Mouse (Mus musculus): ENCODE results near the gene 2310057N15Rik.
A peak's percentile ranks its signal among the peaks of the same experiment; 100 is the strongest.
"Not testable (repeated sequence)": the region's sequence is repeated elsewhere in the genome, so short reads cannot be mapped to it uniquely, and the experiment has no call there.

The 2310057N15Rik gene

DNA sequence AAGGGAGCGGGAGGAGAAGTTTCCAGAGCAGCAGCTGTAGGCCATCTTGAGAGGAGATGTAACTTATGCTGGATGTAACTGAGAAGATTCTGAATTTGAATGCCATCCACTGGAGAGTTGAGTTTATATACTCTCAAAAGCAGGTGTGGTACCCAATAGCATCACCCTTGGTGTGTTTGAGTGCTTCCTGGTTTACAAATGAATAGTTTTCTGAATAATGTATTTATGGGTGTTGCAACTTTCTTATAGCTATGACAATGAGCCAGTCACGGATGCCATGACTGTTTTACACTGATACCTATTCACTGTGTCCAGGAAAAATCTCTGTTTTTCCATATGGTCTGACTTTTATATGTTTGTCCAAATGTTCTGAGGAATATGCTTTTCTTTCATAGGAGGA, at the start of gene 2310057N15Rik:
Gene 2310057N15Rik, minus strand, starts transcription at position 101 of the 400 bp plus-strand sequence.
- H3K4me3 ChIP-seq (replicated peaks; ENCODE audit: low read length): no peak within 1 kb of the TSS
- H3K36me3 ChIP-seq (ENCODE audit: insufficient read depth, low read length): no peaks in the 10 kb centered on the region
- H3K27me3 ChIP-seq (ENCODE audit: insufficient read depth, low read length): no peaks in the 10 kb centered on the region
- H3K4me1 ChIP-seq (replicated peaks; ENCODE audit: low read depth, low read length): no peaks in the 10 kb centered on the region
- TF ChIP-seq NANOG (IDR thresholded peaks at IDR 0.05; ENCODE audit: borderline replicate concordance, low read length) (no peak), POU5F1 (IDR thresholded peaks at IDR 0.05; ENCODE audit: borderline replicate concordance, low read length) (no peak), CTCF (conservative IDR thresholded peaks at IDR 0.05; ENCODE audit: low read length) (no peak)
- no peaks in the 10 kb centered on the region for H3K9me3 ChIP-seq (ENCODE audit: low read length)

DNA sequence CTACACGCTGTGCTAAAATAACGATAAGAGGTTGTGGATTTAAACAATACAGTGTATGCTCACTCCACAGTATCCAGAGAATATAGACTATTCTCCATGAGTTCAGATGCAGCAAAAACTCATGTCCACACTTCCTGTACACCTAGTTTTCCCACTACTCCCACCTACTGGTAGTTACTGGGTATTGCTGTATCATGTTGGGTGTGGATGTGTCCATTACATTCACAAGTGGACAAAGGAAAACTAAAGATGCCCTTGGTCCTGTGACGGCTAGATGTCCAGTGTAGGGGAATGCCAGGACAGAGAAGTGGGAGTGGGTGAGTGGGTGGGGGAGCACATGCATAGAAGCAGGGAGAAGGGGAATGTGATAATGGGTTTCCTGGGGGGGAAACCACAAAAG, 49.7 kb upstream of the 2310057N15Rik start:
- Histone ChIP-seq H3K9me3 (ENCODE audit: low read length) (no peaks in the 10 kb centered on the region), H3K4me3 (replicated peaks; ENCODE audit: low read length) (no peak overlapping the region), H3K27me3 (ENCODE audit: insufficient read depth, low read length) (no peaks in the 10 kb centered on the region), H3K4me1 (replicated peaks; ENCODE audit: low read depth, low read length) (0 out of 2 replicates have a peak, but pooled peaks cover 2% of the 10 kb centered on the region), H3K36me3 (ENCODE audit: insufficient read depth, low read length) (no peaks in the 10 kb centered on the region)
- TF ChIP-seq NANOG (IDR thresholded peaks at IDR 0.05; ENCODE audit: borderline replicate concordance, low read length) (no peak), CTCF (conservative IDR thresholded peaks at IDR 0.05; ENCODE audit: low read length) (peak; percentile 65)

DNA sequence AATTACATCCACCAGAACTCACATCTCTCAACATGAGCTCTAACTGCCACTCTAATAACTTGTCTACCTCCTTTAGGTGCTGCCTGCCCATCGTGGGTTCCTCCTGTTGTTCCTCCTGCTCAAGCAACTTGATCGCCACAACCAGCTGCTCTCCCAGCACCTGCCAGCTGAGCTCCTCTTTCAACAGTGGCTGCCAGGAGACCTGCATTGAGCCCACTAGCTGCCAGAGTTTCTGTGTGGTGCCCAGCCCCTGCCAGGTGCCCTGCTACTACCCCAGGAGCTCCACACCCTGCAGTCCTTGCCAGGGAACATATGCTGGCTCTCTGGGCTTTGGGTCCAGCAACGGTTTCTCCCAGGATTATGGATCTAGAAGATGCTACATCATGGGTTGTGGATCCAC, 46.1 kb upstream of the 2310057N15Rik start, which contains the start of gene Krtap15:
Gene Krtap15, plus strand, starts transcription at position 150 of the 400 bp plus-strand sequence.
- Histone ChIP-seq H3K36me3 (ENCODE audit: insufficient read depth, low read length) (no peaks in the 10 kb centered on the region), H3K4me3 (replicated peaks; ENCODE audit: low read length) (no peak within 1 kb of the TSS), H3K27me3 (ENCODE audit: insufficient read depth, low read length) (no peaks in the 10 kb centered on the region), H3K9me3 (ENCODE audit: low read length) (no peaks in the 10 kb centered on the region), H3K4me1 (replicated peaks; ENCODE audit: low read depth, low read length) (0 out of 2 replicates have a peak, but pooled peaks cover 2% of the 10 kb centered on the region)
- TF ChIP-seq CTCF (conservative IDR thresholded peaks at IDR 0.05; ENCODE audit: low read length): no peak
- TF ChIP-seq NANOG (IDR thresholded peaks at IDR 0.05; ENCODE audit: borderline replicate concordance, low read length): no peak
- no peak for TF ChIP-seq POU5F1 (IDR thresholded peaks at IDR 0.05; ENCODE audit: borderline replicate concordance, low read length)

DNA sequence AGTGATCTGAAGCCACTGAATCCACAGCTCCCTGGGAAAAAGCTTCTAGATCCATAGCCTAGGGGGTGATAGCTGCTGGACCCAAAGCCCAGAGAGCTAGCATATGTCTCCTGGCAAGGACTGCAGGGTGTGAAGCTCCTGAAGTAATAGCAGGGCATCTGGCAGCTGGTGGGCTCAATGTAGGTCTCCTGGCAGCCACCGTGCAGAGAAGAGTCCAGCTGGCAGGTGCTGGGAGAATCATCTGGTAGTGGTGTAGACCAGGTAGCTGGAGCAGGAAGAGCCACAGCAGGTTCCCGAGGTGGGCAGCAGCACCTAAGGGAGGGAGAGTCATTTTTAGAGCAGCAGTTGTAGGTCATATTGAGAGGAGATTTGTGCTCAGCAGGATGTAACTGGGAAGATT, 37.8 kb upstream of the 2310057N15Rik start, which contains the start of gene Gm20741:
Gene Gm20741, minus strand, starts transcription at position 394 of the 400 bp plus-strand sequence.
- TF ChIP-seq POU5F1 (IDR thresholded peaks at IDR 0.05; ENCODE audit: borderline replicate concordance, low read length) (no peak), NANOG (IDR thresholded peaks at IDR 0.05; ENCODE audit: borderline replicate concordance, low read length) (no peak), CTCF (conservative IDR thresholded peaks at IDR 0.05; ENCODE audit: low read length) (no peak)
- peaks cover 3% of the 10 kb centered on the region; the same call in 1 of the 2 replicates for H3K9me3 ChIP-seq (ENCODE audit: low read length)
- H3K4me3 ChIP-seq (replicated peaks; ENCODE audit: low read length): no peak within 1 kb of the TSS
- H3K36me3 ChIP-seq (ENCODE audit: insufficient read depth, low read length): no peaks in the 10 kb centered on the region
- H3K4me1 ChIP-seq (replicated peaks; ENCODE audit: low read depth, low read length): no peaks in the 10 kb centered on the region
- no peaks in the 10 kb centered on the region for H3K27me3 ChIP-seq (ENCODE audit: insufficient read depth, low read length)

DNA sequence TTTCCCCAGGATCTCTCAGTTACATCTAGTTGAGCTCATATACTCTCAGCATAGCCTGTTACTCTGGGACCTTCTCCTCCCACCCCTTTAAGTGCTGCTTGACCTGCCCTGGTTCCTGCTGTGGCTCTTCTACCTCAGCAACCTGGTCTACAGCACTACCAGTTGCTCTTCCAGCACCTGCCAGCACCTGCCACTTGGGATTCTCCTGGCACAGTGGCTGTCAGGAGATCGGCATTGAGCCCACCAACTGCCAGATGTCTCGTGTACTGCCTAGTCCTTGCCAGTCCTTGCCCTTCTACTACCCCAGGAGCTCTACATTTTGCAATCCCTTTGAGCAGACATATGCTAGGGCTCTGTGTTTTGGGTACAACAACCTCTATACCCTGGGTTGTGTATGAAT, 12.8 kb upstream of the 2310057N15Rik start:
- no peaks in the 10 kb centered on the region for H3K36me3 ChIP-seq (ENCODE audit: insufficient read depth, low read length)
- H3K27me3 ChIP-seq (ENCODE audit: insufficient read depth, low read length): no peaks in the 10 kb centered on the region
- no peaks in the 10 kb centered on the region for H3K4me1 ChIP-seq (replicated peaks; ENCODE audit: low read depth, low read length)
- TF ChIP-seq CTCF (conservative IDR thresholded peaks at IDR 0.05; ENCODE audit: low read length) (no peak), POU5F1 (IDR thresholded peaks at IDR 0.05; ENCODE audit: borderline replicate concordance, low read length) (no peak), NANOG (IDR thresholded peaks at IDR 0.05; ENCODE audit: borderline replicate concordance, low read length) (no peak)
- no peak overlapping the region for H3K4me3 ChIP-seq (replicated peaks; ENCODE audit: low read length)
- H3K9me3 ChIP-seq (ENCODE audit: low read length): no peaks in the 10 kb centered on the region

DNA sequence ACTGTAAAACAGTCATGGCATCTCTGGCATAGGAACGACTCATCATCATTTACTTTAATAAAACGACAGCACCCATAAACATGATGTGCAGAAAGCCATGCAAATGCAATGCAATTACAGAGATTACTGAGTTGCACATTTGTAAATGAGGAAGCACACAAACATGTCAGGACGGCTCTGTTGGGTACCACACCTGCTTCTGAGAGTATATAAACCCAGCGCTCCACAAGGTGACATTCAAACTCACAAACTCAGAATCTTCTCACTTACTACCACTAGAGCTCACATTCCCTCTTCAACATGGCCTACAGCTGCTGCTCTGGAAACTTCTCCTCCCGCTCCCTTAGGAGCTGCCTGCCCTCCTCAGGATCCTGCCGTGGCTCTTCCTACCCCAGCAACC, 3.6 kb upstream of the 2310057N15Rik start, which contains the start of gene Gm5965:
Gene Gm5965, plus strand, starts transcription at position 301 of the 400 bp plus-strand sequence.
- no peak within 1 kb of the TSS for H3K4me3 ChIP-seq (replicated peaks; ENCODE audit: low read length)
- H3K36me3 ChIP-seq (ENCODE audit: insufficient read depth, low read length): no peaks in the 10 kb centered on the region
- TF ChIP-seq CTCF (conservative IDR thresholded peaks at IDR 0.05; ENCODE audit: low read length) (no peak), NANOG (IDR thresholded peaks at IDR 0.05; ENCODE audit: borderline replicate concordance, low read length) (no peak), POU5F1 (IDR thresholded peaks at IDR 0.05; ENCODE audit: borderline replicate concordance, low read length) (no peak)
- H3K27me3 ChIP-seq (ENCODE audit: insufficient read depth, low read length): no peaks in the 10 kb centered on the region
- no peaks in the 10 kb centered on the region for H3K4me1 ChIP-seq (replicated peaks; ENCODE audit: low read depth, low read length)
- H3K9me3 ChIP-seq (ENCODE audit: low read length): no peaks in the 10 kb centered on the region

DNA sequence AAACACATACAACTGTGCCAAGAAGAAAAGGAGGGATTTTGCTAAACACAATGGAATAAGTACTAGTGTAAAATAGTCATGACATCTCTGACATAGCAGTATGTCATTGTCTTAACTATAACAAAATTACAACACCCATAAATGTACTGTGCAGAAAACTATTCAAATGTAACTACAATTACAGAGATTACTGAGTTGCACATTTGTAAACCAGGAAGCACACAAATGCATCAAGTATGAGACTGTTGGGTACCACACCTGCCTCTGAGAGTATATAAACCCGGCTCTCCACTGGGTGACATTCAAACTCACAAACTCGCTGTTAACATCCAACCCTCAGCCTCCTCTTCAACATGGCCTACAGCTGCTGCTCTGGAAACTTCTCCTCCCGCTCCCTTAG, 15.5 kb downstream of the 2310057N15Rik start, which contains the start of gene 2310034C09Rik:
Gene 2310034C09Rik, plus strand, starts transcription at position 301 of the 400 bp plus-strand sequence.
- not testable (repeated sequence) for H3K4me3 ChIP-seq (replicated peaks; ENCODE audit: low read length); H3K27me3 ChIP-seq (ENCODE audit: insufficient read depth, low read length); H3K4me1 ChIP-seq (replicated peaks; ENCODE audit: low read depth, low read length); H3K9me3 ChIP-seq (ENCODE audit: low read length); H3K36me3 ChIP-seq (ENCODE audit: insufficient read depth, low read length)

DNA sequence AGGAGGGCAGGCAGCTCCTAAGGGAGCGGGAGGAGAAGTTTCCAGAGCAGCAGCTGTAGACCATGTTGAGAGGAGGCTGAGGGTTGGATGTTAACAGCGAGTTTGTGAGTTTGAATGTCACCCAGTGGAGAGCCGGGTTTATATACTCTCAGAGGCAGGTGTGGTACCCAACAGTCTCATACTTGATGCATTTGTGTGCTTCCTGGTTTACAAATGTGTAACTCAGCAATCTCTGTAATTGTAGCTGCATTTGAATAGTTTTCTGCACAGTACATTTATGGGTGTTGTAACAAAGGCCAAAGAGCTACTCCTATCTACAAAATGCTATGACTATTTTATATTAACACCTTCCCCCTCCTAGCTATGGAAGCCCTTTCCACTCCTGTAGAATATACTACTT, 22.5 kb downstream of the 2310057N15Rik start, which contains the start of gene Krtap13:
Gene Krtap13, minus strand, starts transcription at position 101 of the 400 bp plus-strand sequence.
- not testable (repeated sequence) for H3K9me3 ChIP-seq (ENCODE audit: low read length); H3K4me3 ChIP-seq (replicated peaks; ENCODE audit: low read length); H3K36me3 ChIP-seq (ENCODE audit: insufficient read depth, low read length); H3K4me1 ChIP-seq (replicated peaks; ENCODE audit: low read depth, low read length); H3K27me3 ChIP-seq (ENCODE audit: insufficient read depth, low read length)

DNA sequence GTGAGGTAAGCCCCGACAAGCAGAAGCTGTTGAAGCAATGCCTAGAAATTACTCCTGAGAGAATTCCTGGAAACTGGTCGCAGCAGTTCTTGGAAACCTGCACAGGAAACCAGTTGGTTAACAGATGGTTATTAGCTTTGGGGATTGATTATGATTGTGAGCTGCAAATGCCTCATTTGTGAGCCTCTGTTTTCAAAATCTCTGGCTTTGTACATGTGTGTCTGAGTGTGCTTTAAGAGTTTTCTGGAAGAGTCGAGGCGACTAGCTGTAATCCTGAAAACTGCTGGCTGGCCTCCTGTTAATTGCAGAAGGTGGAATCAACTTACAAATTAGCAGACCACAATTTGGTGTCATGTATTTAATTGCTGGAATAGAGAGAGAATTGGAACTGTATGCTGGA, 26.1 kb downstream of the 2310057N15Rik start:
- Histone ChIP-seq H3K4me3 (replicated peaks; ENCODE audit: low read length) (no peak overlapping the region), H3K9me3 (ENCODE audit: low read length) (no peaks in the 10 kb centered on the region), H3K4me1 (replicated peaks; ENCODE audit: low read depth, low read length) (no peaks in the 10 kb centered on the region), H3K36me3 (ENCODE audit: insufficient read depth, low read length) (no peaks in the 10 kb centered on the region), H3K27me3 (ENCODE audit: insufficient read depth, low read length) (no peaks in the 10 kb centered on the region)
- TF ChIP-seq CTCF (conservative IDR thresholded peaks at IDR 0.05; ENCODE audit: low read length) (no peak), NANOG (IDR thresholded peaks at IDR 0.05; ENCODE audit: borderline replicate concordance, low read length) (no peak), POU5F1 (IDR thresholded peaks at IDR 0.05; ENCODE audit: borderline replicate concordance, low read length) (no peak)

Measured in E14TG2a.4 (cell line).